Mouse (Mus musculus) myocyte (in vitro differentiated cells): ENCODE results near the gene Gprc5c. TPM values are rescaled to one million over a fixed set of nuclear protein-coding genes. Genes with fewer than 3 reads are reported as not detected.

Experiments used
- H3K27me3 ChIP-seq: one replicate; pipeline ENCODE4 v1.6.1; 2011; ENCODE audit not compliant: control insufficient read depth, insufficient read depth, insufficient read length
- H3K36me3 ChIP-seq: one replicate; pipeline ENCODE4 v1.6.1; 2011; ENCODE audit not compliant: control insufficient read depth, insufficient read depth
- H3K4me2 ChIP-seq: one replicate; pipeline ENCODE4 v1.6.1; 2011; ENCODE audit warnings: low read depth, control low read depth
- H3K4me3 ChIP-seq: one replicate; pipeline ENCODE4 v1.5.1; 2011; ENCODE audit warnings: mild to moderate bottlenecking, control low read depth, moderate library complexity
- H3K79me2 ChIP-seq: one replicate; pipeline ENCODE4 v1.6.1; 2011; ENCODE audit not compliant: control insufficient read depth, insufficient read depth
- H3ac ChIP-seq: one replicate; pipeline ENCODE4 v1.6.1; 2011; ENCODE audit not compliant: control insufficient read depth, insufficient read length
- CEBPB ChIP-seq: IDR thresholded peaks from 2 replicates; pipeline ENCODE4 v1.6.1; 2011; ENCODE audit warnings: mild to moderate bottlenecking, moderate library complexity; ENCODE audit not compliant: poor library complexity, insufficient read depth, severe bottlenecking
- E2F4 ChIP-seq: IDR thresholded peaks from one replicate; pipeline ENCODE4 v1.6.1; 2011; ENCODE audit warnings: mild to moderate bottlenecking, control low read depth, moderate library complexity; ENCODE audit not compliant: insufficient read depth
- MAX ChIP-seq: IDR thresholded peaks from one replicate; pipeline ENCODE4 v1.6.1; 2011; ENCODE audit warnings: low read depth, mild to moderate bottlenecking, control low read depth
- MYOD1 ChIP-seq, 3 experiments: IDR thresholded peaks; one replicate each; pipeline ENCODE4 v1.6.1; 2011; ENCODE audit warnings: control low read depth in 2 of 3, low read depth in 2 of 3, mild to moderate bottlenecking in 2 of 3, moderate library complexity in 1 of 3; ENCODE audit not compliant: insufficient read length in 2 of 3, control insufficient read depth in 1 of 3
- MYOG ChIP-seq, 3 experiments: IDR thresholded peaks; one replicate each; pipeline ENCODE4 v1.6.1; 2011; ENCODE audit warnings: control low read depth in 2 of 3, low read depth in 2 of 3, mild to moderate bottlenecking in 2 of 3; ENCODE audit not compliant: insufficient read length in 2 of 3, control insufficient read depth in 1 of 3, insufficient read depth in 1 of 3
- POLR2A ChIP-seq: IDR thresholded peaks from one replicate; pipeline ENCODE4 v1.6.1; 2011; ENCODE audit warnings: low read depth, mild to moderate bottlenecking, control low read depth, moderate library complexity; ENCODE audit not compliant: insufficient read length
- POLR2AphosphoS2 ChIP-seq: IDR thresholded peaks from one replicate; pipeline ENCODE4 v1.6.1; 2011; ENCODE audit warnings: low read depth, control low read depth; ENCODE audit not compliant: insufficient read length
- REST ChIP-seq: IDR thresholded peaks from one replicate; pipeline ENCODE4 v1.6.1; 2011; ENCODE audit warnings: mild to moderate bottlenecking, control low read depth, moderate library complexity; ENCODE audit not compliant: insufficient read depth, insufficient read length
- SRF ChIP-seq: IDR thresholded peaks from one replicate; pipeline ENCODE4 v1.6.1; 2011; ENCODE audit warnings: low read depth; ENCODE audit not compliant: control insufficient read depth, insufficient read length
- TCF12 ChIP-seq: IDR thresholded peaks from one replicate; pipeline ENCODE4 v1.6.1; 2011; ENCODE audit warnings: mild to moderate bottlenecking, control low read depth; ENCODE audit not compliant: poor library complexity, insufficient read depth, severe bottlenecking
- TCF3 ChIP-seq: IDR thresholded peaks from one replicate; pipeline ENCODE4 v1.6.1; 2011; ENCODE audit warnings: low read depth, control low read depth; ENCODE audit not compliant: insufficient read length
- USF1 ChIP-seq: IDR thresholded peaks from one replicate; pipeline ENCODE4 v1.6.1; 2011; ENCODE audit warnings: low read depth, mild to moderate bottlenecking, control low read depth, moderate library complexity
- polyA plus RNA-seq: library from polyadenylated mRNA; unstranded; fragments of >200 nt; fragmentation: generic; extraction: Trizol; gene quantifications from one replicate; pipeline ENCODE4 v1.2.1, GENCODE M21; 2012; ENCODE audit warnings: missing spikeins

Gprc5c gene
- polyA plus RNA-seq, 1 experiment = 172 TPM

GRCm38 (mm10) chr11:114844464-114845220 lies 6.3 kb upstream of the Gprc5c start:
- Histone ChIP-seq H3ac (no peak overlapping the region), H3K4me3 (no peak overlapping the region), H3K4me2 (peak overlapping the region; percentile 52), H3K27me3 (no peaks in the 10 kb centered on the region), H3K79me2 (no peaks in the 10 kb centered on the region), H3K36me3 (no peaks in the 10 kb centered on the region)
- TF ChIP-seq TCF3 = no peak

DNA sequence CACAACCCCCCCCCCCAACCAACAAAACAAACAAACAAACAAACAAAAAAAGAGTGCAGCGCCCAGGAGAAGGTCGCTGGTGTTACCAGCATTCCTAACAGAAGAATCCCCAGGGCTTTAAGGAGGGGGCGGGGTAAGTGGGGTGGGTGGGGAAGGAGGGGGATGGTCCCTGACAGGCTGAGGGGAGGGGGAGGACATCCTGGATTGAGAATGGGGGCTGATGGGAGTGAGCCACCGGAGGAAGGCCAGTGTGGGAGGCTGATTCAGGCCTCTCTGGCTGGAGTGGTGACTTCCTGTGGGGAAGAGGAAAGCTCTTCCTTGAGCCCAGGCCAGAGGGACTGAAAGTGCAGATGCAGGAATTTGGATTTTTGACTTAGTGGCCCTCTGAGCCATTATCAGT lies 4.6 kb upstream of the Gprc5c start:
- Histone ChIP-seq H3K4me3 (no peak overlapping the region), H3K4me2 (no peak overlapping the region), H3ac (no peak overlapping the region), H3K79me2 (no peaks in the 10 kb centered on the region), H3K27me3 (no peaks in the 10 kb centered on the region), H3K36me3 (no peaks in the 10 kb centered on the region)
- TF ChIP-seq MAX = no peak
- no peak for TF ChIP-seq POLR2AphosphoS2
- TF ChIP-seq TCF12 = no peak
- no peak for TF ChIP-seq REST
- TF ChIP-seq TCF3 = no peak
- TF ChIP-seq E2F4 = no peak
- no peak for TF ChIP-seq CEBPB
- no peak for TF ChIP-seq MYOD1 (IDR thresholded peaks at IDR 0.05; ENCODE audit: control insufficient read depth in 1 of 3, insufficient read length in 2 of 3, low read depth in 2 of 3)
- TF ChIP-seq SRF = no peak
- no peak for TF ChIP-seq POLR2A
- no peak for TF ChIP-seq MYOG (IDR thresholded peaks at IDR 0.05; ENCODE audit: control insufficient read depth in 1 of 3, insufficient read depth in 1 of 3, insufficient read length in 2 of 3, low read depth in 2 of 3)
- TF ChIP-seq USF1 = no peak

GRCm38 (mm10) chr11:114847008-114847407 lies 3.9 kb upstream of the Gprc5c start:
- Histone ChIP-seq H3ac (no peak overlapping the region), H3K36me3 (no peaks in the 10 kb centered on the region), H3K4me3 (no peak overlapping the region), H3K79me2 (no peaks in the 10 kb centered on the region), H3K27me3 (no peaks in the 10 kb centered on the region), H3K4me2 (no peak overlapping the region)
- no peak for TF ChIP-seq USF1
- no peak for TF ChIP-seq REST
- TF ChIP-seq MYOD1 (IDR thresholded peaks at IDR 0.05; ENCODE audit: control insufficient read depth in 1 of 3, insufficient read length in 2 of 3, low read depth in 2 of 3) = no peak
- TF ChIP-seq MAX = no peak
- TF ChIP-seq E2F4 = no peak
- TF ChIP-seq TCF3 = no peak
- TF ChIP-seq MYOG (IDR thresholded peaks at IDR 0.05; ENCODE audit: control insufficient read depth in 1 of 3, insufficient read depth in 1 of 3, insufficient read length in 2 of 3, low read depth in 2 of 3) = no peak
- TF ChIP-seq TCF12 = no peak
- no peak for TF ChIP-seq SRF
- TF ChIP-seq POLR2AphosphoS2 = no peak
- no peak for TF ChIP-seq POLR2A

GRCm38 (mm10) chr11:114849572-114849971 lies 1.4 kb upstream of the Gprc5c start:
- TF ChIP-seq TCF3 (no peak), POLR2A (no peak), CEBPB (no peak), USF1 (no peak), MYOD1 (IDR thresholded peaks at IDR 0.05; ENCODE audit: control insufficient read depth in 1 of 3, insufficient read length in 2 of 3, low read depth in 2 of 3) (no peak), E2F4 (no peak), REST (no peak), MYOG (IDR thresholded peaks at IDR 0.05; ENCODE audit: control insufficient read depth in 1 of 3, insufficient read depth in 1 of 3, insufficient read length in 2 of 3, low read depth in 2 of 3) (no peak), TCF12 (no peak), MAX (no peak), POLR2AphosphoS2 (no peak), SRF (no peak)
- Histone ChIP-seq H3K27me3 (peaks cover 5% of the 10 kb centered on the region), H3K79me2 (peaks cover 9% of the 10 kb centered on the region), H3K4me2 (peak overlapping the region; percentile 61), H3ac (no peak overlapping the region), H3K4me3 (no peak overlapping the region), H3K36me3 (no peaks in the 10 kb centered on the region)

DNA sequence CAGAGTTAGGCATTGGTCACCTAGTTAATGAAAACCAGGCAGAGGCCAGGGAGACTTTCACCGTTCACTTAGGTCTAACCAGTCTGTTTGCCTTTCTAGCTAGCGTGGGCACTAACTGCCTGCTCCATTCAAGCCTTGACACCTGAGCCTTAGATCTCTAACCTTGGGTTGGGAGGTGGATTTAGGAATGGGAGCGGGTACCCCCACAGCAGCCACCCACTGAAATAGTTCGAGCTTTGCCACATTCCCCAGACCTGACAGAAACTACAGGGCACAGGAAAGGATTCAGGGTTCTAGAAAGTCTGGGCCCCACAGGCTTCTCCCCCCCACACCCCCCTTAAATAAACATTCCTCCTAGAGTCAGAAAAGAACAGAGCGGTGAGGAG lies 893 bp upstream of the Gprc5c start:
- H3K27me3 ChIP-seq = peaks cover 5% of the 10 kb centered on the region
- no peak overlapping the region for H3ac ChIP-seq
- H3K4me2 ChIP-seq = peak overlapping the region; percentile 61
- peaks cover 9% of the 10 kb centered on the region for H3K79me2 ChIP-seq
- H3K4me3 ChIP-seq = peak overlapping the region; percentile 57
- no peak for TF ChIP-seq MYOG (IDR thresholded peaks at IDR 0.05; ENCODE audit: control insufficient read depth in 1 of 3, insufficient read depth in 1 of 3, insufficient read length in 2 of 3, low read depth in 2 of 3)
- TF ChIP-seq POLR2AphosphoS2 = no peak
- TF ChIP-seq TCF3 = no peak
- TF ChIP-seq TCF12 = no peak
- no peak for TF ChIP-seq E2F4
- no peak for TF ChIP-seq USF1
- TF ChIP-seq POLR2A = no peak
- no peak for TF ChIP-seq MYOD1 (IDR thresholded peaks at IDR 0.05; ENCODE audit: control insufficient read depth in 1 of 3, insufficient read length in 2 of 3, low read depth in 2 of 3)
- H3K36me3 ChIP-seq = no peaks in the 10 kb centered on the region
